Mouse (Mus musculus) mesoderm, embryonic 11.5 days (tissue): ENCODE results near the gene Mbnl2.

Experiments
- DNase-seq: peaks from one replicate; pipeline ENCODE4 v3.0.0-alpha.2; 2012; ENCODE audit warnings: low read depth, low spot score

The Mbnl2 gene

DNA sequence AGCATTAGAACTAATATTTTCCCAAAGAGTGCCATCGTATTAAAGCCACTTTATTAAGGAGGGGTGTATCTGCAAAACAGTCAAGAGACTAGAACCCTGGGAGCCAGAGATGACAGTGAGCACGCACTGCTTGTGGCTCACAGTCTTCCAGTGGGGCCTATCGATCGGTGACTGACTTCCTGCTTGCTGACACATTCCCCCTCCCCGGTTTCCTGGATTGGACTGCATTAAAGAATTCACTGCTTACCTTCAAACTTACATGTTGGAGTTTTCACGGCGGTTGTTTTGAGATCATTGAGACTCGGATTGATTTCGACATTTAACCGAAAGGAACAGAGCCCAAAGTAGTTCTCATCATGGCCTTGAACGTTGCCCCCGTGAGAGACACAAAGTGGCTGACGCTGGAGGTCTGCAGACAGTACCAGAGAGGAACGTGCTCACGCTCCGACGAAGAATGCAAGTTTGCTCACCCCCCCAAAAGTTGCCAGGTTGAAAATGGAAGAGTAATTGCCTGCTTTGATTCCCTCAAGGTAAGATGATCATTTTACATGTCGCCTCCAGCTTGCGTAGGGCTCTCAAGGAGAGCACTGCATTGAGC, 49.5 kb downstream of the Mbnl2 start:
- no peak for DNase-seq

DNA sequence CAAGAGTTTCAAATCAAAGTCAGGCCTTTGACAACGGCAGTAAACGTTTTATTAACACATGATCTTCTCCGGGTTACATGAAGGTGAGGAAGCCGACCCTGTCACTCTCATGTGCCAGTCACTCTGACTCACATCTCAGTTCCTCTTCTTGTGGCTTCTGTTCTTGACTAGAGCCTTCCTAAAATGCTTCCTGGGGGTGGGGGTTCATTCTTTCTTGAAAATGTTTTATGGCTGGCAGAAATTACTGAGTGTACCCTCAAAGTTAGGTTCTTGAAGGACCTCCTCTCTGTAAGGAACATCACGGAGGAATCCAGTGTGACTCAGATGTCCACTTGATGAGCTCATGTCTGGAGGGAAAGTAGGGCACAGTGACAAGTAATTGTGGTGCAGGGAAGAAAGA, 50.2 kb downstream of the Mbnl2 start:
- no peak for DNase-seq

DNA sequence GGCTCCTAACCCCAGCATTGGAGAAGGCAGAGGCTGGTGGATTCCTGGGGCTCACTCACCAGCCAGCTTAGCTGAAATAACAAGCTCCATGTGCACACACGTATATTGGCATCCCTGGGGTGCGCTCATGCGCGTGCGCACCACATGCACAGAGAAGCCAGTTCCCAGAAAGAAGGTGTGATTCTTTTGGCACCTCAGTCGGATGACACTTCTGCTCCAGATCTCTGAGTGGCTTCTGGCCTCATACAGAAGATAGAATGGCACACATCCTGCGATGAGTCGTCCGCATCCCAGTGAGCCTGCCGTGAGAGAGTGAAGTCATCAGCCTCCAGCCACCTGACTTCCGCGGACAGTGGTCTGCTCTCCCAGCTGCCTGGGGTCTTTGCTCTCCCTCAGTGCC, 55.0 kb downstream of the Mbnl2 start:
- DNase-seq, result peak; percentile 37

DNA sequence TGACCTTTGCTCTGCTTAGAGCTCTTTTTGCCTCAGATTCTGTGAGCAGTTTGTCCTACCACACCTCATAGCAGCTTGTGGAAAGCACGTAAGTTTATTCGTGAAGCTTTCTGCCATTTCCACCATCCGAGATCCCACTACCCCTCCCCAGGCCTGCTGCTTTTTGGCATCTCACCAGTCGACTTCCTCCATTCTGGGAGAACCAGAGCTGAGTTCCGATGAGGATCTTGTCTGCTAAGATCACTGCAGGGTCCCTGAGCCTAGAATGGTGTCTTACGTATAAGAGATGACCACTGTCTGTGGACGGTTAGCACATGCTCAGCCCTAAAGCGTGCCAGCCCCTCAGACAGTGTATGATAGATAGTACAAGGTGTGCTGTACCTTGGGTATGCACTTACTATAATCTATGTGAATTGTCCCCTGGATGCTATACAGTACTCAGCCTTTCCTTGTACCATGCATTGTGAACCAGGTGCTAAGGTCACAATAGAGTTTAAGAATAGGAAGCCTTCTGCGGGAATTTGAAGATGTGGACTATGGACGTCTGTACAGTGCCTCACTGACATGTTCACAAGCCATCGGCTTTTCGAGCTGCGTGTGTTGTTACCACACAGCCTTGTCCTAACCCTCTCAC, 55.5 kb downstream of the Mbnl2 start:
- no peak for DNase-seq

DNA sequence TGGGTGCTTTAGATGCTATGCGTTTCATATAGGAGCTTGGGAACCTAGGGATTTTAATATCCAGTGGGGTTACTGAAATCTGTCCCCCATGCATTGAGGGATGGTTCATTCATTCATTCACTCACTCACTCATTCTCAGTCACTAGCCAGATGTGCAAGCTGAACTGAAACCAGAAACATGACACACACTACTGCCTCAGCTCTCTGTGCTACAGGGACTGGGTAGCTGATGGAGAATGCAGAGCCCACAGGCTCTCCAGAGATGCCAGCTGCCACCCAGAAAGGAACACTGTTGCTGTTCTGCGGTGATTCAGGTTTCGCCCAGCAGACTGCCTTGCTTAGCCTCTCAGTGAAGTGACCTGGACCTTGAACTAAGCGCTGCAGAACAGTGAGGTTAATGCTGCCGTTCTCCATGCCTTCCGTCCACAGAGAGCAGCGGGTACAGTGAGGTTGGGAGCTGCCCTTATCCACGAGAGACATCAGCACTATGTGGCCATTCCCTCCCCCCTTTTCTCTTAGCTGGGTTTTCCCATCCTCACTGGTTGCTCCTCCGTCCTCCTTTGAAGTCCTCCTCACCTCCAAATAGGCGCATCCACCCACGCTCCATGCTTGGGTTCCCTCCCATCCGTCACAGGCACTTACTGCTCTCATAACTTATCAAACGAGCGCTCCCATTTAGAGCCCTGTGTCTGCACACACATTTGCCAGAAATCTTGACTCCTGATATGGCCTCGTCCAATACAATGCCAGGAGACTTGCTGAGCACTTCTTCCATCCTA, 58.2 kb downstream of the Mbnl2 start:
- no peak for DNase-seq

DNA sequence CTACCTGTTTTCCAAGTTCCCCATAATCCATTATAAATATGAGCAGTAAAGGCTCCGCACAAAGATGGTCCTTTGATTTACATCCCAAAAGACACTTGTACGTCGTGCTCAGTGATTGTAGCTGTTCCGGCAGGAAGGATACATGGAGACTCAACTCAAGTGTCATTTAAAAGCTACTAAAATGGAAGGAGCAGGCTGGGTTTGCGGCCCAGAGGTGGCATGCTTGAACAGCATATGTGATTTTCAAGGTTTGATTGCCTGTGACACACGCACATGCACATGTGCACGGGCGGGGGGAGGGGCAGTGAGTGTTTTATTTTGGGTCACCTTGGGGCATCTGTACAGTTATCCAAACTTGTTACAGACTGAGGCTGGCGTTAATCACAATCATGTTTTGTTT, 59.9 kb downstream of the Mbnl2 start:
- DNase-seq, result no peak

DNA sequence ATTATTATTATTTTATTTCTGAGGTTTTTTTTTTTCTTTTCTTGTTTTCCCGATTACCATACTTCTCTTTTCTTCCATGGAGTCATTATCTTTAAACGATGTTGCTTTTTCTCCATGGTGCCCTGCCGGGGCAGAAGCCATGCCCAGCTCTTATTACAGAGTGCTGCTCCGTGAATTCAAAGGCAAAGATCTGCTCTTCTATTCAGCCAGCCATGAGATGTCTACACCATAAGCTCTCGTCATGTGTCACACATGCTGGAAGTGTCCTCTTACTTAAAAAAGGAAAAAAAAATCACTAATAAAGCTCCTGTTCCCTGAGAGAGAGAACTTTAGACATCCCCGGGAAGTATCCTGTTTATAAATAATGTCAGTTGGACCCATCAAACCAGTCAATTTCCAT, 60.4 kb downstream of the Mbnl2 start:
- no peak for DNase-seq

DNA sequence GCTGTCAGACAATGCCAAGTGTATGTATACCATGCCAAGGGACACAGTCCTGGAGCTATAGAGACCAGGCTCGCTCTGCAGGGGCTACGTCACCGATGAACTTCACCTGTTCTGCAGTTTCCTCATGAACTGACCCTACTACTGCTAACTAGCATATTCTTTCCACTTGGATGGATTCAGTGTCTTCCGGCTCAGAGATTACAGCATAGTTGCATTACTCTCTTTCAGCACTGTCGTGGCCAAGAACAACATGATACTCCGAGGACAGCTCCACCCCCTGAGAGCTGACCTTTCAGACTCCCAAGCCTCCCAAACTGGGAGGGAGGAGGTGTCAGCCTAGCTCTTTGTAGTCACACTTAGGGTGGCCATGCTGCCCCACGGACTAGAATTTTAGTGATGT, 60.9 kb downstream of the Mbnl2 start:
- DNase-seq, result no peak

DNA sequence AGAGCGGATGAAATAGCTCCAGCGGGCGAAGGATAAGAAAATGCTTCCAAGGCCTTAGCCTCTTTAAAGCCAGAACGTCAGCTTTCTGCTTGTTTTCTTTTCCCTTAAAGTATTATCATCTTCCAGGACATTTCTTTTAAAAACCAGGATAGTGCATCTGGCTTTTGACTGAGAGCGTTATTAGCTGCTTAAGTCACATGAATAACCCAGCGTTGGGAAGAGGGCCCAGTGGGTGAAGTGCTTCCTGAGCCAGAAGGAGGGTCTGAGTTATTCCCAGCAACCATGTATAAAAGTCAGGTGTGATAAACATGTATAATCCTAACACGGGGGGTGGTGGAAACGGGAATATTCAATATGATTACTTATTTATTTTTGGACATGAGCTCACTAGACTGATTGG, 61.4 kb downstream of the Mbnl2 start:
- no peak for DNase-seq

DNA sequence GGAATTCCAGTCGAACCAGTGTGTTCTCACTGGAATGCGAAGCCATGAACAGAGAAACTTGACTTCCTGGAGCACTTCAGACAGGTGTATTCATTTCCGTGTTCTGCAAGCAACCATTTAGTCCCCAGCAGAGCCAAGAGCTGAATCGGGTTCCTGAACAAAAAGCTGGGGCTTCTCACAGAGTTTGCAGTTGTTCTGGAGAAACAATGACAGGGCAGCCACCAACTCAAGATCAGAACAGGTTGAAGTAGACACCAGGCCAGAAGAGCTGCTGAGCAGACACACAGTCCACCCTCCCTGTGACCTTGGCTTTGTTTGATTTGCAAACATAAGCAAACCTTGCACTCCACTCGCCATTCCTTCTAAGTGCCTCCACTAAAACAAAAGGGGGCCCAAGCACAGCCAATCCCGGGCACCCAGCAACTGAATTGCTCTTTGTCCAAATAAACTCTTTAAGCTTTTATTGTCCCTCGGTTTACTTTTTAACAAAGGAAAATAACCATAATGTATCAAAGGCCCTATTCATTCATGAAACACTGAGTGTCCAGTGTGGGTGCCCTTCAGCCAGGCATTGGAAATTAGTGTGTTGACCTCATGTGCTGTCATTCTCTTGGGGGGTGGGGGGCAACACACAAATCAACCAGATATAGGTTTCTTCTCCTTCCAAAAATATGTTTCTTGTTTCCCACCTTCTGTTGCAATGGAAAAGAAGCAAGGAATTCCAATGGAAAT, 62.4 kb downstream of the Mbnl2 start:
- peak; percentile 39 for DNase-seq

DNA sequence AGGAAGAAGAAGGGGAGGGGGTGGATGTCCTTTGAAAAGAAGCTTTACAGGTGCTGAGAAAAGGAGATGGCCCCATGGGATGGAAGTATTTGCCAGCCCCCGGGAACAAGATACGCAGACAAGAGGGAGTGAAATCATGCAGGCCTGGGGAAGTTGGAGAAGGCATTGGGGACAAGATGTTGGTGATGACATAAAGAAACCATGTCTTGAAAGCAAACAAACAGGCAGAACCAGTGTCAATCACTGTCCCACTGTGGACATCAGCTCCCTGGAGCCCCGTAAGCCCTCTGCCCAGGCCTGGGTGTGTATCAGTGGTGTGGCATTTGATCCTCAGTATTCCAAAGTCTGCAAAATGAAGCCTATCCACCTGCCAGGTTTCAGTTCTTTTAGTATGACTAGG, 63.2 kb downstream of the Mbnl2 start:
- no peak for DNase-seq

DNA sequence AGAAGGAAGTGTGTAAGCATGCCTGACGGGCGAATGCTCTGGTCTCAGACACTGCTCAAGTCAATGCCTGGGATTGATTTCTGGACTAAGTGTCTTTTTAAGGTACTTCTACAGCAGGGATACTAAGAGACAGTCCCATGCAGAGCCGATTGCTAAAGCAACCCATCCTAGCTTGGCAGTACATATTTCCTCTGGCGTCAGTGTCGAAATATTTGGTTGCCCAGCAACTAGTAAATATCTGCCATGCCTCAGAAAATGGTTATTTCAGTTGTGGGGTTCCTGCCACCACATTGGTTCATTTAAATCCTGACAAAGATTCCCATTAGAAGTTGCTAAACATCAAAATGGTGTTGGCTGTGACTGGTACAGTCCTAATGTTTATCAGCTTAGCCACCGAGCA, 66.4 kb downstream of the Mbnl2 start:
- DNase-seq, result no peak

DNA sequence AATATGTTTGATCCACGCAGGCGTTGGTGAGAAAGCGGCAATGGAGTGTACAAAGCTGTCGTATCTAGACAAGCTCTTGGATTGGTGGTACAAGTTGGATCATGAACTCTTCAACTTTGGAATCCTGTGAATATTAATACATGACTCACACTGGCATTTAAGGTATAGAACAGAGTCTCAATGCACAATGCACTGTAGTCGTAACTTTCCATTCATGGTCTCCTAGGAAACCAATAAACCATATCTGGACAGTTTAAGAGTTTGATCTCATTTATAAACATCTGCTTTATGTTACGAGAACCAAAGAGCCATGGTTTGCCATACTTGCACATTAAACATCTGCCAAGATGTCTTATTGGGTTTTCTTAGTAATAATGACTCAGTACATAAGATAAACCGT, 66.9 kb downstream of the Mbnl2 start:
- DNase-seq, result no peak

DNA sequence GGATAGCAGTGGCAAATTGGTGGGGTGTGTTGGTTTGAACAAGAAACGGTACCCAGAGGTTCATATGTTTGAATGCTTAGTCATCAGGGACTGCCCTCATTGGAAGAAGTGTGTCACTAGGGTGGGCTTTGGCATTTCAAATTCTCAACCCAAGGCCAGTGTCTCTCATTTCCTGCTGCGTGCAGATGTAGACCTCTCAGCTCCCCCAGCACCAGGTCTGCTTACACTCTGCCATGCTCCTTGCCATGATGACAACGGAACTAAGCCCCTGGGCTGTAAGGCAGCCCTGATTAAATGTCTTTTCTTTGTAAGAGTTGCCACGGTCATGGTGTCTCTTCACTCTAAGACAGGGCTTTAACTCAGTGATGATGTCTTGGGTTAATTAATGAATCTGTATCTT, 69.2 kb downstream of the Mbnl2 start:
- DNase-seq, result no peak

DNA sequence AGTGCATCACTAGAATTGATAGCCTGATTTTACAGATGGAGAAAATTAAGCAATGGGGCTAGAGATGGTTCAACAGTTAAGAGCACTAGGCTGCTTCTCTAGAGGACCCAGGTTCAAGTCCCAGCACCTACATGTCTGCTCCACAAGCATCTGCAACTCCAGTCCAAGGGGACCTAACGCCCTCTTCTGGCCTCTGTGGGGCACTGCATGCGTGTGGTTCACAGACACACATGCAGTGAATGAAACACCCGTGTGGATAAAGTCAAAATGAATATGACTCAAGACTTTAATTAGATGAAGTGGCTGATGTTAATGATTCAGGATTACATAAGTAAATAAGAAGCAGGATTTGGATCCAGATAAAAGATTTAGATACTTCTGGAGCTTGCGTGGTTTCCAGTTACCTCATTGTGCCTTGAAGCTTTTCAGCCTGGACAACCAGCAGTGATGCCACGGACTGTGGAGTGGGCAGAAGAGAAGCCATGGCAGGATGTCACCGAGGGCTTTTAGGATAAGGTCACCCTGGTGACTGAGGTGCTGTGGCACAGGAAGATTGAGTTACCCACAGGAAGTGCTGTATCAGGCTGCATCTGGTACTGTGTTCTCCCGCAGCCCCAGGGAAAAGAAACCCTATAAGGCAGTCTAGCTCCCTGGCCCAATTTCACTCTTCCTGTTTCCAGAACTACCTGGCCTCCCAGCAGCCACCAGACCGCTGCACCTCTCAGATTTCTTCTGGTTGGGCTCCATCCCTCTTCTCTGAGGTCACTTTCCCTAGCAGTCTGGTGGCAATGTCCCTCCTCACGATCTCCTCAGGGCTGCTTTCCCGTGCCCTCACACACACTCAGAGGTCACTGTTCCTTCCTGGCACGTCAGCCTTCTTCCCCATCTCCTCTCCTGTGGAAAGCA, 72.2 kb downstream of the Mbnl2 start:
- no peak for DNase-seq

DNA sequence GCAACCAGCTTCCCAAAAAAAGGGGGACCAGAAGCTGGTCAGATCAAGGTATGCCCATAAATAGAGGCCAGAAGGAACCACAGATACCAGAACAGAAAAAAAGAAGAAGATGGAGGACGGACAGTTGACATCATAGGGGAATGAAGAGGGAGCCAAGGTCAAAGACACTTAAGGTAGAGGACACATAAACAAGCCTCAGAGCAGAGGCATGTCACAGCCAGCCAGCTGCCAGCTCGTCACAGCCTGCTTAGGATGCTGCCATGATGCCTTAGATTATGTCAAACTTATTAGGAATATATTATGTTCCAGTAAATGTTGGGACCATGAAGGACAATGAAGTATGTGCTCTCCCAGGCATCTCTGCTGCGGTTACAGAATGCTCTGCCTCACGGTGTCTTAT, 73.9 kb downstream of the Mbnl2 start:
- DNase-seq, result no peak

DNA sequence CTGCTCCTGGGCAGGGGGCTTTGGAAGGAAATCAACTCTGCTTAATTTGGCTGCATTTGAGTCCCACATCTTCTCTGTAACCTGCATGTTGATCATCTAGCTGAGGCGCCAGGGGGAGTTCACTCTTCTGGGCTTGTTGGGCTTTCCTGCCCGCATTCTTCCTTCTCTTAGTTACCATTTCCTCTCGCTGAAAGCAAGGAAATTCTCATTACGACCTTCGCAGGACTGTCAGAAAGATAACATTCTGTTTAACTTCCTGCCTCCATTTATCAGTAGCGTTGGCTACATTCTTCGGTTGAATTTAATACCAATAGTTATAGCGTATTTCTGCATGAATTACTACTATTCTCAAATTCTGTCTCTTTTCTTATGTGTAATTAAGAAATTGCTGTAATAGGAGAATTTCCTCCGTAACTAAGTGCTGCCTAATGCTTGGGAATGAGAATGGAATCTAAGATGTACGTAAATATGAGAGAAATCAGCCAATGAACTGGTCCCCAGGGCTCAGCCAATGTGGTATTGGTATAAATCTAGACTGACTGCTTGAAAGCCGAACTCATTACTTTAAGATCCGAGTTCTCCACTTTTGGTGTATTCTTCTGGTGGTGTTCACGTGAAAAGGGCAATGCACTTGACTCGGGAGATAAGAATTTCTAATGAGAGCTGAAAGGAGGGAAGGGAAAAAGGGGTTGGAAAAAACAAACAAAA, 76.8 kb downstream of the Mbnl2 start:
- DNase-seq, result no peak

DNA sequence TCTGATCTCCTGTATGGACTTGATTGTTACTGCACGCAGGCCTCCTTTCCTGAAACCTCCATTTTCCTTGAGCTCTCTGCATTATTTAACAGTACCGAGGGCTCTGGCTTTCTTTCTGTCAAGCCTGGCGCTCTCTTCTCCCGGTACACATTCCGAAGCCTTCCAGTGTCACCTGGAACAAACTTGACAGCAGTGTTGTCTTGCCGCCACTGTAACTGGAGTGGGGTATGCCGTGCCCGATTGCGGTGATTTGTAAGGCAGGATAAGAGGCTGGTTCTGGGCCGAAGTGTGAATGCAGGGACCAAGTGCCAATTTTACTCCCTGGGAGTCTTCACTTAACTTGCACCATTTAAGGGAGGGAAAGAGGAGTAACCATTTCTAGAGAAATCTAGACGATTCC, 77.7 kb downstream of the Mbnl2 start:
- DNase-seq, result no peak

DNA sequence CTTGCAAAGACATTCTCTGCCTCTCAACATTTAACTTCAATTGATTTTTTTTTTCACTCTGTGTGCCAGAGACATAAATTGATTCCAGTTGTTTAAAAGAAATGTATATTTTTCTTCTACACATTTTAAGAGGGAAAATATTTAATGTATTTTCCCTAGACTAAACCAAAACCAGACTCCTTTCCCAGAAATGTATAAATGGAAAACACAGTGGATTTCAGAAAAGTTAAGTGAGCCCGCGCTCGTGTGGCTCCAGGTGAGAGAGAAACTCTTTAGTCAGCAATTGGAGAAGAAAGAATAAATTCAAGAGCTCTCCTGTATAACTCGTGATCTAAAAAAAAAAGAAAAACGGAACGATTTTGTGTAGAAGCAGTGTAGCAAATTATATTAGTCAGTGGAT, 79.1 kb downstream of the Mbnl2 start:
- DNase-seq, result no peak

DNA sequence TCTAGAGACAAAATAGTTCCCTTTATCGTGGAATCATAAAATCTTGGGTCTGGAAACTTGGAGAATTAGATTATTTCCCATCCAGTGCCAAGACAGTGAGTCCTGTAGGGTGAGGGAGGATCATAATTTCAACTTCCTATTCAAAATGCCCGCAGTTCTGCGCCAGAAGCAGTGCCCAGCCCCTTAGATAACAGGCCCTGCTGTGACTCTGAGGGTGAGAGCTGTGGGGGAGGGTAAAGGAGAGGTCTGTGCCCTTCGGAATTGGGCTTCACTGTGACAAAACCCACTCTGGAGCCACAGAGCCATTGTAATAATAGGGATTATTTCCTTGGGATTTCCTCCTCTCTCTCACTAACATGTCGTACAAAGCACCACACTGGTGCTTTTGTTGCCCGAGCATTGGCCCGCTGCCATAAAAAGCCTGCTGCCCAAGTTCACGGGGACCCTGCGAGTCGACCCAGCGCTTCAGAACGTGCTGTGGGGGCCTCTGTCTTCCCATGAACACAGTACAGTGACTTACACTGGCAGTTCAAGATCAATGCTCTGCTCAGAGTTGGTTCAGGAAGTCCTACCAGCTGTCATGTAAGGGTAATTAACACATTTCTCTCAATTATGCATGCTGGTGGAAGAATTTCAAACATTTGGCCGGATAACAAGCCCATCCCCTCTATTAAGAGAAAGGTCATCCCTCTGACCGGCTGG, 79.7 kb downstream of the Mbnl2 start:
- peak; percentile 77 for DNase-seq
